Mouse (Mus musculus) left cerebral cortex, postnatal 4 days (tissue): ENCODE measurements around the gene Lcor. TPM values are rescaled to one million over a fixed set of nuclear protein-coding genes. Genes with fewer than 3 reads are reported as not detected.

Experiments used
- DNase-seq: peaks from one replicate; pipeline ENCODE4 v3.0.0-alpha.2; 2022
- intact Hi-C: fragments of 180-260 bp; cut with DNase I; formaldehyde crosslinking; loops from one replicate; pipeline ENCODE4 v1.15.1; 2025
- total RNA-seq, 2 experiments: library from RNA; stranded (reverse); gene quantifications; 2 replicates each; pipeline ENCODE4 v1.2.3; 2021

Gene Lcor
- total RNA-seq, 2 experiments from 2014 or later, result 28.7 to 29.6 TPM

GRCm38 (mm10) chr19:41558891-41559486 is 76.6 kb downstream of the Lcor start:
- intact Hi-C loops, result no loop called here
- no peak for DNase-seq

- DNase-seq, result no peak
- intact Hi-C loops, result no loop called here
These were observed 78.4 kb downstream of the Lcor start for GRCm38 (mm10) chr19:41560856-41561255.

- no peak for DNase-seq
- intact Hi-C loops, result no loop called here
These were observed 86.4 kb downstream of the Lcor start for GRCm38 (mm10) chr19:41568791-41569190.

- intact Hi-C loops, result no loop called here
These were observed 91.3 kb downstream of the Lcor start for GRCm38 (mm10) chr19:41573700-41574099.

GRCm38 (mm10) chr19:41577576-41577975 is 95.1 kb downstream of the Lcor start:
- intact Hi-C loops, result no loop called here
- no peak for DNase-seq

More at GRCm38 (mm10) chr19:41573700-41574099, 91.3 kb downstream of the Lcor start:
- no peak for DNase-seq

GRCm38 (mm10) chr19:41579311-41579920 is 97.0 kb downstream of the Lcor start:
- DNase-seq, result peak; percentile 66
- intact Hi-C loops, result no loop called here

- intact Hi-C loops, result no loop called here
These were observed 99.4 kb downstream of the Lcor start, which contains the start of gene Gm340 for GRCm38 (mm10) chr19:41581706-41582420. Gene Gm340 (plus strand): TSS chr19:41582370.

GRCm38 (mm10) chr19:41582918-41583514 is 100.6 kb downstream of the Lcor start:
- DNase-seq, result no peak
- intact Hi-C loops, result no loop called here

More at GRCm38 (mm10) chr19:41581706-41582420, 99.4 kb downstream of the Lcor start, which contains the start of gene Gm340:
- DNase-seq, result no peak

- intact Hi-C loops, result no loop called here
These were observed 104.3 kb downstream of the Lcor start for GRCm38 (mm10) chr19:41586752-41587151.

GRCm38 (mm10) chr19:41587431-41588222 is 105.2 kb downstream of the Lcor start:
- DNase-seq, result no peak
- intact Hi-C loops, result no loop called here

More at GRCm38 (mm10) chr19:41586752-41587151, 104.3 kb downstream of the Lcor start:
- no peak for DNase-seq

GRCm38 (mm10) chr19:41589026-41589425 is 106.6 kb downstream of the Lcor start:
- DNase-seq, result no peak
- intact Hi-C loops, result no loop called here

GRCm38 (mm10) chr19:41589681-41590080 is 107.2 kb downstream of the Lcor start:
- intact Hi-C loops, result no loop called here
- DNase-seq, result no peak

GRCm38 (mm10) chr19:41591808-41592207 is 109.4 kb downstream of the Lcor start:
- intact Hi-C loops, result no loop called here
- DNase-seq, result no peak

GRCm38 (mm10) chr19:41597170-41597894 is 114.9 kb downstream of the Lcor start:
- intact Hi-C loops, result no loop called here
- no peak for DNase-seq

- DNase-seq, result no peak
- intact Hi-C loops, result loop anchor here (10.0 kb wide), 1 partner anchor 286 kb away; no protein-coding TSS in a partner anchor
These were observed 118.2 kb downstream of the Lcor start for GRCm38 (mm10) chr19:41600647-41601046.

GRCm38 (mm10) chr19:41606208-41606987 is 124.0 kb downstream of the Lcor start:
- DNase-seq, result no peak
- intact Hi-C loops, result loop anchor here (10.0 kb wide), 1 partner anchor 292 kb away; no protein-coding TSS in a partner anchor

- intact Hi-C loops, result no loop called here
- no peak for DNase-seq
These were observed 129.2 kb downstream of the Lcor start for GRCm38 (mm10) chr19:41611683-41612082.
